Mouse (Mus musculus) gastrocnemius, postnatal 4 days (tissue): ENCODE results near the gene Tmem178. TPM values are rescaled to one million over a fixed set of nuclear protein-coding genes. Genes with fewer than 3 reads are reported as not detected.
A peak's percentile ranks its signal among the peaks of the same experiment; 100 is the strongest.

Source experiments
- DNase-seq, 2 experiments: peaks; one replicate each; pipeline ENCODE4 v3.0.0; 2021 to 2022; ENCODE audit warnings: low spot score in 2 of 2, mixed read lengths in 2 of 2
- total RNA-seq, 2 experiments: library from RNA; stranded (reverse); gene quantifications; 2 replicates each; pipeline ENCODE4 v1.2.3; 2021

The Tmem178 gene
- total RNA-seq, 2 experiments from 2014 or later, result 1.2 TPM

DNA sequence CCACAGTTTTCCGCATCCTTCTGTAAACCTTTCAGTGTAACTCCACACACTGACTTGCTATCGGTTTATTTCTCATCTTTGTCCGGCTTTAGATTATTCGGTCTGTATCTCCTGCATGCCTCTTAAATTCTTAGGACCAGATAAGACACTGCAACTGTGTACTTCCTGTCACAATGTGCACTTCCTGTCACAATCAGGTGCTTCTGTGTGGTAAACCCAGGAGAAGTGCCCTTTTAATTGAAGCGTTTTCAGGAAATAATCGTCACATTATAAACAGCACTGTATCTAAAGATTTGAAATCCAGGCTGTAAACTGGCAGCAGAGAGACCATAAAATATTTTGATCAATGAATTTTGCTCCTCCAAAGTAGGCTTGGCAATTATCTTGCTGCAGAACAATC, 100.7 kb downstream of the Tmem178 start:
- DNase-seq, result no peak

DNA sequence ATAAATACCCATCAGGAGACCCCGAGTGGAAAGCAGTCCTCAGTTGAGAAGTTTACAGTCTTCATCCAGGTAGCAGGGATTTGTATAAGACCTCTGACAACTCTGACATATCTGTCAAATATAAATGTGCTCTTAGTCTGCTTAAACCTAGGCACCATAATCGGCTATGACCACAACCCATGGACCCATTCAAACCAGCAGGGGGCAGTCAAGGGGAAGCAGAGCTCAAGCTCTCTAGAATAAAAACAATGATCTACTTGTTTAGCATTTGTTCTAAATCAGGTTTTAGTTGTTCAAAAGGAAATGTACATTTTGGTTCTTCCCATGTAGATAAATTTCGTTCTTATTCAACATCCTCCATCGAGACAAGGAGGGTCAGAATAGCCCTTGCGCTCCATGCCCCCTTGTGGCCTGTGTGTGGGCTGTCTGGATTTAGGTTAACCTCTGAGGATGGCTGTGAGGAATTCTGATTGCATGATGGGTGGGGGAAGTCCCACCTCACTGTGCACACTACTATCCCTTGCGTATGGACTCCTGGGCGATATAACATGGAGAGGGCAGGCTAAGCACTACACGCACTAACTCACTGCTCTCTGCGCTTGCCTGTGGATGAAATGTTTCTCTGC, 101.2 kb downstream of the Tmem178 start:
- peak in 1 of 2 experiments; percentile 22 for DNase-seq

DNA sequence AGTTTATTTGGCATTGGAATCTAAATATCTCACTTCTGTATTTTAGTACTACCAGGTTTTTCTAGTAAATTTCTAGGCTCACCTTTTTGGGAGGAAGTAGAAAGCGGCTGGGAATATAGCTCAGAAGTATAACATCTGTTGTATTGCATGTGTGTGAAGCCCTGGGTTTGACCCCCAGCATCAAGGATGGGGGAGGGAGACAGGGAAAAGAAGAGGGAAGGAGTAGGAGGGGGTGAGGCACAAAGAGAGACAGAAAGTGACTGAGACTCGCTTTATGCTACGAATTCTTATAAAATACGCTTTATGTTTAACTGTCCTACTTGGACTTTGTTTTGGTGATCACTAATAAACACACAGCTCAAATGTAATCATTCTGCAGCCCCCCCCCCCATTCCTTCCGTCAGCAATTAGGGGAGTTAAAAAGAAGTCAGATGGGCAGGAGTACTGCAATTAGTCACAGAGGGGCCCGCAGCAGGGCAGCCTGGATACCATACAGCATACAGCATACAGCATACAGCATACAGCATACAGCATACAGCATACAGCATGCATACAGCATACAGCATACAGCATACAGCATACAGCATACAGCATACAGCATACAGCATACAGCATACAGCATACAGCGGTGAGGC, 103.6 kb downstream of the Tmem178 start:
- no peak for DNase-seq

Other genes with a start within 250 kb of the Tmem178 start
- gene Map4k3, start 216.1 kb upstream of the Tmem178 start, total RNA-seq, result 10 to 100 TPM; 32.7 to 38.2 TPM
- 1 to 10 TPM; 5.1 to 6.7 TPM for gene Thumpd2, start 120.5 kb downstream of the Tmem178 start, total RNA-seq